Mouse (Mus musculus) Patski (cell line): ENCODE measurements around the gene Smarcb1. TPM values are rescaled to one million over a fixed set of nuclear protein-coding genes. Genes with fewer than 3 reads are reported as not detected.

ENCODE experiments used
- ATAC-seq: fragments of 100-300 bp; one replicate; pipeline ENCODE4 v1.8.0; 2021
- CTCF ChIA-PET: fragments of 350-600 bp; sonication (Branson Sonifier 250); formaldehyde crosslinking; loops from one replicate; lab custom pipeline; 2022; ENCODE audit warnings: inconsistent platforms; lab: Charles Lee
- POLR2A ChIA-PET: fragments of 350-600 bp; sonication (Branson Sonifier 250); formaldehyde crosslinking; loops from one replicate; lab custom pipeline; 2022; ENCODE audit warnings: antibody characterized with exemption, inconsistent platforms; lab: Charles Lee
- DNase-seq: peaks from one replicate; pipeline ENCODE4 v3.0.0-alpha.2; 2011; ENCODE audit warnings: low read depth, low spot score
- H3K27me3 ChIP-seq: fragments of 371-371 bp; one replicate; pipeline ENCODE4 v1.5.1; 2021
- CTCF ChIP-seq: fragments of 100-300 bp; IDR thresholded peaks from one replicate; pipeline ENCODE4 v1.5.1; 2021
- in situ Hi-C: fragments of 300-500 bp; cut with MboI; formaldehyde crosslinking; loops from 3 replicates; pipeline ENCODE4 v1.11.1; 2018; ENCODE audit warnings: low pct_unique_long_range_greater_than_20kb, mixed read lengths
- polyA plus RNA-seq: library from polyadenylated mRNA; unstranded; gene quantifications from one replicate; pipeline ENCODE4 v1.2.3, GENCODE M21; 2021

Gene Smarcb1
- polyA plus RNA-seq, 1 experiment from 2014 or later: 107 TPM

DNA sequence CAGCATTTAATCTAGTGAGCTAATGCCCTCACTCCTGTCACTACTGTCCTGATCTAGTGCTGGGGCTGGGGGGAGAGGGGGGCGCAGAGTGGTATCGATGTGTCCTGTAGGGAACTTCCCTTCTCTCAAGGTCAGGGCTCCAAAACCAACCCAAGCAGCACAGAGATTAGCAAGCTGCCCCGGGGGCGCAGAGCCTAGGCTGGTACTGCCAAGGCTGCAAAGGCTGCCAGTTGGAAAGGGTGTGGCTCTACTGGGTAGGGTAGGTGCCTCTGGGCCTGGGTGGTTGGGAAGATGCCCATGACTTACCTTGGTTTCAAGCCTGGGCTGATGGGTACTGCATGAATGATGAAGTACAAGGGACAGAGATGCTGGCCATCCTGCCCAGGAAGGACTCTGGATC lies 63.8 kb downstream of the Smarcb1 start:
- no peak for TF ChIP-seq CTCF
- in situ Hi-C loops: loop anchor here (5.0 kb wide), 4 partner anchors 90 to 270 kb away; partner anchors contain the start of genes Ggt5 and Gm5134

DNA sequence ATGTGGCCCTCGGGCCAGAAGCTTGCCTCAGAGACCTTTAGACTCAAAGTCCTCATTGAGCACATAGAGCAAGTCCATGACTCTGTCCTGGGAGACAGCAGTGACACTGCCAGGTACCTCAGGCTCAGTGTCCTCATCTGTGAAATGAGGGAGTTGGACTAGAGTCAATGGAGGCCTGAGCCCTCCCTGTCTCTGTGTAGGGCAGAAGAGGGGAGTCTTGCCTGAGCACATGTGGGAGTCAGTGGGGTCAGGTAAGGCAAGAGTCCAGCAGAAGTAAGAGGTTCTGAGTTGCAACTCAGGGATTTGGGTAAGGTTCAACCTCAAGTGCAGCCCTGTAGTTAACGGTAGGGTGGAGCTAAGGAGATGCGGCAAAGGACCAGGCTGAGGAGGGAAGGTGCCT lies 64.4 kb downstream of the Smarcb1 start:
- H3K27me3 ChIP-seq: no peaks in the 10 kb centered on the region
- ChIA-PET POLR2A (interaction anchor here (0.9 kb wide), 1 partner anchor 15 kb away, joined by 3 read pairs; no protein-coding TSS in a partner anchor), CTCF (interaction anchor here (1.0 to 1.9 kb wide), 3 partner anchors 40 to 113 kb away, joined by 4 read pairs; no protein-coding TSS in a partner anchor)
- TF ChIP-seq CTCF: no peak
- in situ Hi-C loops: loop anchor here (5.0 kb wide), 4 partner anchors 90 to 270 kb away; partner anchors contain the start of genes Ggt5 and Gm5134
- ATAC-seq: no peak
- no peak for DNase-seq

More for the DNA sequence above, 63.8 kb downstream of the Smarcb1 start:
- H3K27me3 ChIP-seq: no peaks in the 10 kb centered on the region
- CTCF ChIA-PET: interaction anchor here (1.0 to 1.9 kb wide), 4 partner anchors 40 to 271 kb away, joined by 3 to 4 read pairs (median 4); no protein-coding TSS in a partner anchor
- DNase-seq: no peak
- POLR2A ChIA-PET: interaction anchor here (0.9 kb wide), 1 partner anchor 15 kb away, joined by 3 read pairs; no protein-coding TSS in a partner anchor
- ATAC-seq: no peak

DNA sequence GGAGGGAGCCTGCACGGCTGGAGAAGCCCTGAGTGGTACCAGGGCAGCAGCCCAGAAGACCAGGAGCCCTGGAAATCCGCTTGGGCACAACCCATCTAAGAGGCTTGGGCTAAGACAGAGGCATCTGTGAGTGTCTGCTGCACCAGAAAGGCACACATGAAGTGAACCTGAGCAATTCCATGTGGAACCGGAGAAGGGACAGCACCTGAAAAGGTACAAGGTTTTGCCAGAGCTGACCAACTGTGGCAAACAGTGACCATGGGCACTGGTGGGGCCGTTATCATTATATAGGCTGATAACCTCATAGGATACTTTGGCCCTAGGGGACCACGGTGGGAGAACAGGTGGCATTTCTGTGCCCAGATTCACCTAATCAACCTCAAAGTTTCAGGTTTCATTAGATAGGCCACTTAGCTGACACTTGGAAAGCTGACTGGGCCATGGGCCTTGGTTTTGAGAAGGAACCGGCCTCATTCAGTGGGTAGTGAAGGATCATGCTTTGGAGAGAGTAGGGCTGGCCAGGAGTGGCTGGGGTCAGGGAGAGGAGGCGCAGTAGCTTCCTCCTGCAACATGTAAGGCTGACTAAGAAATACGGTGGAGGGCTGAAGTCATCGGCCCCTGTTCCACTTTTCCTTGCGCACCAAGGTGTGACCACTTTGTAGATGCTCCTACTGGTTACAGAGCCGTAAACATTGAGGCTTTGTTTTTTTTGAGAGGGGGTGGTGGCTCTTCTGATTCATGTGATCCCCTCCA lies 65.1 kb downstream of the Smarcb1 start:
- in situ Hi-C loops: loop anchor here (5.0 kb wide), 4 partner anchors 89 to 269 kb away; partner anchors contain the start of genes Ggt5 and Gm5134
- ChIA-PET POLR2A (no interaction called here), CTCF (interaction anchor here (1.0 to 1.9 kb wide), 2 partner anchors 91 to 112 kb away, joined by 4 read pairs; no protein-coding TSS in a partner anchor)
- no peak for TF ChIP-seq CTCF
- no peak for DNase-seq
- H3K27me3 ChIP-seq: no peaks in the 10 kb centered on the region
- ATAC-seq: no peak

DNA sequence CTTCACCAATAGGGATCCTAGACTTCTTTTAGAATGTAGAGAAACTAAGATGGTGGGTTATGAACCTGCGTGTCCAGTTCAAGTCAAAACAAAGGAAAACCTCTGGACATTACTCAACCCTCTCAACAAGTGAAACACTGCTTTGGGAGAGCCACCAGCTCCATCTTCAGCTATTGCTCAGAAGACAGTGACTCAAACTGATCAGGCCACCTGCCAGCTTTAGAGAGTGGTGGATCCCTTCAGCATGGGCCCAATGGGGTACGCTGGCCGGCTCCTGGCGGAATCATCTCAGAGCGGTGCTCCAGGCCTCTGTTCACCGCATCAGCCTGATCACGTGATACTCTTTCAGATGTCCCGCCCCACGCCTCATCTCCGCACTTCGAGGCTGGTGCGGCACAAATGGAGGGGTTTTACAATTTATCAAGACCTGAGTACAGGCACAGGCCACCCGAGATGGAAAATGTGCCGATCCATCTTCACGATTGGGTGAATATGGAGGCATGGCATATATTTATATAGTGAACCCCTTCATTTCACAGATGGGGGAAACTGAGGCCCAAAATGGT lies 65.9 kb downstream of the Smarcb1 start:
- no peak for TF ChIP-seq CTCF
- POLR2A ChIA-PET: interaction anchor here (1.5 kb wide), 1 partner anchor 76 kb away, joined by 3 read pairs; no protein-coding TSS in a partner anchor
- ATAC-seq (no peak), DNase-seq (no peak)
- in situ Hi-C loops: loop anchor here (5.0 kb wide), 4 partner anchors 88 to 268 kb away; partner anchors contain the start of genes Ggt5 and Gm5134
- no peaks in the 10 kb centered on the region for H3K27me3 ChIP-seq
- CTCF ChIA-PET: interaction anchor here (1.2 to 2.5 kb wide), 2 partner anchors 22 to 111 kb away, joined by 3 to 13 read pairs; no protein-coding TSS in a partner anchor

DNA sequence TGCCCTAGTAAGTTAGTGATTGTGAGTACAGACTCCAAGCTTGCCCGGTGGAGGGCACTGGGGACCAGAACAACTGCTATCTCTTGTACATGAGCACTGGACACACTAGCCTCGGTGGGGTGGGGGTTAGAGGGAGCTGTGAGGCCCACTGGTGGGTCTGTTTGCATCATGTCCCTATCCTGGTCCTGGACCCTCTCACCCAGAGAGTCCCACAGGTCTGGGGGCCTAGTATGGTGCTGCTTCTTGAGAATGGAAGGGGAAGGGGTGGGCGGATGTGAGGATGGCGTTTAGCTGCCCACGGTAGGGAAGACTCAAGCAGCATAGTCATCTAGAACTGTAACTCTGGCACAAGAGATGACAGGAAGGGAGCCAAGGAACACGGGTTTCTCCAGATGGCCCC lies 66.6 kb downstream of the Smarcb1 start:
- POLR2A ChIA-PET: interaction anchor here (1.5 kb wide), 1 partner anchor 77 kb away, joined by 3 read pairs; no protein-coding TSS in a partner anchor
- CTCF ChIA-PET: interaction anchor here (1.2 to 2.5 kb wide), 2 partner anchors 21 to 110 kb away, joined by 3 to 13 read pairs; no protein-coding TSS in a partner anchor
- ATAC-seq: no peak
- H3K27me3 ChIP-seq: no peaks in the 10 kb centered on the region
- DNase-seq: no peak
- in situ Hi-C loops: loop anchor here (5.0 kb wide), 4 partner anchors 87 to 267 kb away; partner anchors contain the start of genes Ggt5 and Gm5134
- no peak for TF ChIP-seq CTCF

DNA sequence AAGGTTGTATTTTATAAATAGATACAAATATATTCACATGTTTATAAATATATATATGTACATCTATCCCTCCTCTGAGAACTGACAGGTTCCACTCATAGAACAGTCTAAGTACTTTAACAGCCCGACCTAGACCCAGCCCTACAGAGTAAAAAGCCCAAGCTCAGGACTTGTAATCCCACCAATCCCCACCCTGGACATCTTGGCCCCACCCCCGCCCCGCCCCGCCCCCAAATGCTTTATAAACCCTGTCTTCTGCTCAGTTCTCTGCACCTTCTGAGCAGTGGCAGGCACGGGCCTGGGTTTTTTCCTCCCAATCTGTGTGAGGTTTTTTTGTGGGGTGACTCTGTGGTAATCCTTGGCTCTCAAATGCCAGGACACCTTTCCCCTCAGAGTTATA lies 67.3 kb downstream of the Smarcb1 start:
- no peak for TF ChIP-seq CTCF

DNA sequence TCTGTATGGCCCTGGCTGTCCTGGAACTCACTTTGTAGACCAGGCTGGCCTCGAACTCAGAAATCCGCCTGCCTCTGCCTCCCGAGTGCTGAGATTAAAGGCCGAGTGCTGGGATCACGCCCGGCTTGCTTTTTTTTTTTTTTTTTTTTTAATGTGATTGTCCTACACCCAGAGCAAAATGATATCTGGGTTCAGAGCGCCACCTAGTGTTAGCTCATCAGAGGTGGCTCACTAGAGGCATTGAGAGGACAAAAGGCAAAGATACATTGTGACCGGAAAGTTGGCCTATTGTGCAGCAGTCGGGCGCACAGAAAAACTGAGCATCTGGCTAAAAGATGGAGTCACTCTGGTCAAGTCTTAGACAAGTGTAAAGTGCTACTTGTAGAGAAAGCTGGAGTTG lies 68.0 kb downstream of the Smarcb1 start:
- no peak for TF ChIP-seq CTCF
- POLR2A ChIA-PET: interaction anchor here (0.7 kb wide), 1 partner anchor 467 kb away, joined by 7 read pairs; no protein-coding TSS in a partner anchor
- CTCF ChIA-PET: interaction anchor here (0.6 to 2.5 kb wide), 4 partner anchors 16 to 114 kb away, joined by 3 to 13 read pairs (median 3); partner anchors contain the start of gene Gstt2
- no peaks in the 10 kb centered on the region for H3K27me3 ChIP-seq
- in situ Hi-C loops: no loop called here
- ATAC-seq (no peak), DNase-seq (no peak)

More for the DNA sequence above, 67.3 kb downstream of the Smarcb1 start:
- POLR2A ChIA-PET: interaction anchor here (1.5 kb wide), 1 partner anchor 78 kb away, joined by 3 read pairs; no protein-coding TSS in a partner anchor
- DNase-seq (no peak), ATAC-seq (no peak)
- CTCF ChIA-PET: interaction anchor here (1.0 to 2.5 kb wide), 3 partner anchors 17 to 114 kb away, joined by 3 to 13 read pairs (median 3); partner anchors contain the start of gene Gstt2
- in situ Hi-C loops: no loop called here
- no peaks in the 10 kb centered on the region for H3K27me3 ChIP-seq

DNA sequence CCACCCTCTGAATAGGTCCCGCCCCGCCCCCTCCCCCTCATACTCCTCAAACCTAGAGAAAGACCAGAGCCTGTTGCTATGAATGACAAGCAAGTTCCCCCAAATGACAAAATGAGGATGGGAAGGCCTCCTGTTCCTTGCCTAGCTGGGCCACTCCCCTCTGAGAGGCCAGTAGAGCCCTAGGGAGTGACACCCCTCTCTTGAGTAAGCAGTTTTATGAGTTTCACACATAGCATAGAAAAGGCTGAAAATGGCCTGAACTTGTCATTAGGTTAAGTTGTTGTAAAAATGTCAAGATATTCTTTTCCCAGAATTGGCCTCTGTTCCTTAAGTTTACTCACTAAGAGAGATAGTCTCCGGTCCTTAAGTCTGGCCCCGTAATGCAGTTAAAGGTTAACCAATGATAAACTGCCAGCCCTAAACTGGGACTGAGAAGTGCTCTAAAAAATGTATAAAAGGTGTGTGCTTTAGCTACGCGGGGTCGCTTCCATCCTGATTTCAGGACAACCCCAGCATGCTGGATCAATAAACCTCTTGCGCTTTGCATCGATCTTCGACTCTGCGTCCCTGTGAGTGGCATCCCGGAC lies 68.8 kb downstream of the Smarcb1 start:
- ATAC-seq (no peak), DNase-seq (no peak)
- in situ Hi-C loops: no loop called here
- POLR2A ChIA-PET: interaction anchor here (0.5 to 0.7 kb wide), 2 partner anchors 13 to 467 kb away, joined by 3 to 7 read pairs; no protein-coding TSS in a partner anchor
- CTCF ChIA-PET: interaction anchor here (0.6 to 1.3 kb wide), 2 partner anchors 17 to 113 kb away, joined by 3 read pairs; no protein-coding TSS in a partner anchor
- H3K27me3 ChIP-seq: no peaks in the 10 kb centered on the region
- no peak for TF ChIP-seq CTCF

DNA sequence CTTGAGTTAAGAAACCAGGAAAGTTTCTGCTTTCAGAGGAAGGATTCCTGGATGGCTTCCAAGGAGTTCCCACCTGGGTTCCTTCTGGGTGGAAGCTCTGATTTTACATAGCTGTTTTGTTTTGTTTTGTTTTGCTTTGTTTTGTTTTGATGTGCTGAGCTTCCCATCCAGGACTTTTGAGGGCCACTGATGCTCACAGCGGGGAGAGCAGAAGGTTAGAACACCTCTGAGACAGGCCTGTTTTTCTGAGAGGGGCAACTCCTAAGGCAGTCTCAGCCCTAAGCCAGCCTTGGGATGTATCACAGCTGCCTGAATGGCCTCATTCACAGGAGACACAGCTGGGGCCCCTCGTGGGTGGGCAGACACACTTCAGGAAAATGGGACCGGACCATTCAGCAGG lies 69.7 kb downstream of the Smarcb1 start:
- in situ Hi-C loops: no loop called here
- POLR2A ChIA-PET: interaction anchor here (0.6 kb wide), 1 partner anchor 144 kb away, joined by 3 read pairs; no protein-coding TSS in a partner anchor
- H3K27me3 ChIP-seq: no peaks in the 10 kb centered on the region
- CTCF ChIA-PET: no interaction called here
- ATAC-seq (no peak), DNase-seq (no peak)
- no peak for TF ChIP-seq CTCF
